Mouse (Mus musculus) liver, embryonic 14.5 days (tissue): Measurements from ENCODE around the gene Magi3.

Experiments used
- CTCF ChIP-seq: IDR thresholded peaks from 2 replicates; pipeline ENCODE4 v1.5.1; 2016; ENCODE audit warnings: antibody characterized with exemption, low read depth, control low read depth
- EP300 ChIP-seq: IDR thresholded peaks from 2 replicates; pipeline ENCODE4 v1.6.1; 2016; ENCODE audit warnings: antibody characterized with exemption, low read depth

- no peak for TF ChIP-seq CTCF
- TF ChIP-seq EP300, result no peak
These were observed 94.5 kb downstream of the Magi3 start for GRCm38 (mm10) chr3:104125628-104126027.
